Mouse (Mus musculus): ENCODE results near the gene Vmn1r152.
"Not testable (repeated sequence)": the region's sequence is repeated elsewhere in the genome, so short reads cannot be mapped to it uniquely, and the experiment has no call there.

Vmn1r152 gene

GRCm38 (mm10) chr7:22522667-22523066 is at the start of gene Vmn1r152:
Vmn1r152 (plus strand) TSS chr7:22522967.
- not testable (repeated sequence) for DNase-seq (ENCODE audit: low spot score in 2 of 2)

- DNase-seq (ENCODE audit: low spot score in 2 of 2): not testable (repeated sequence)
These were observed 23.2 kb upstream of the Vmn1r152 start, which contains the start of gene Vmn1r151 for GRCm38 (mm10) chr7:22499578-22499977. Vmn1r151 (minus strand) TSS chr7:22499678.

- DNase-seq (ENCODE audit: low spot score in 2 of 2): not testable (repeated sequence)
These were observed 12.0 kb downstream of the Vmn1r152 start, which contains the start of gene Gm8677 for GRCm38 (mm10) chr7:22534787-22535186. Gm8677 (minus strand) TSS chr7:22534887.

DNA sequence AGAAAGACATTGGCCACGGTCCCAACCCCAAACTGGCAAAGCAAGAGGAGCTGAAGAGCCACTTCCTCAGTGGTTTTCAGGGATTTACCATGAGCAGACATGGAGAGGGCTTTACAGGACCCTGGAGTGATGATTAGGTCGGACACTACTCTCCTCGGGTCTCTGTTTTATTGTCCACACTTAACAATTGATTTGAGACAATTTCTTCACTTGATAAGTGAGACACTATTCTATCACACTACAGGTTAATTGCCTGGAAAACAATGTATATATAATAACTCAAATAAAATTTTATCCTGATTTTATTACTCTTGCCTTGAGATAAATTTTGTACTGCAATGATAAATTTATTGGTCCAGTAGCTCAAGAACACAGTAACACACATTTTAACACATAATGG is 42.5 kb downstream of the Vmn1r152 start, which contains the start of gene Gm4201:
Gm4201 (minus strand) TSS at position 101 of the 400 bp plus-strand sequence.
- not testable (repeated sequence) for DNase-seq (ENCODE audit: low spot score in 2 of 2)
